Mouse (Mus musculus) stomach, embryonic 16.5 days (tissue): ENCODE results near the gene Ctnnd2. TPM values are rescaled to one million over a fixed set of nuclear protein-coding genes. Genes with fewer than 3 reads are reported as not detected.

Experiments
- ATAC-seq: fragments of 200-750 bp; cut with Nextera tagmentation; 2 replicates; pipeline ENCODE4 v1.8.0; 2017; ENCODE audit warnings: moderate number of reproducible peaks, moderate TSS enrichment; ENCODE audit not compliant: insufficient read depth, low FRiP score
- H3K27ac ChIP-seq: fragments of 300-500 bp; sonication (generic); 2 replicates; pipeline ENCODE4 v1.5.1; 2014; ENCODE audit warnings: low read length
- H3K27me3 ChIP-seq: fragments of 300-500 bp; sonication (generic); 2 replicates; pipeline ENCODE4 v1.6.1; 2014; ENCODE audit warnings: low read length, control low read depth, mixed read lengths; ENCODE audit not compliant: control insufficient read depth, insufficient read depth
- H3K36me3 ChIP-seq: fragments of 300-500 bp; sonication (generic); 2 replicates; pipeline ENCODE4 v1.6.1; 2014; ENCODE audit warnings: low read length; ENCODE audit not compliant: control insufficient read depth, insufficient read depth
- H3K4me1 ChIP-seq: fragments of 300-500 bp; sonication (generic); 2 replicates; pipeline ENCODE4 v1.6.1; 2014; ENCODE audit warnings: low read length, control low read depth, mixed read lengths; ENCODE audit not compliant: control insufficient read depth, insufficient read depth
- H3K4me2 ChIP-seq: fragments of 300-500 bp; sonication (generic); 2 replicates; pipeline ENCODE4 v1.6.1; 2014; ENCODE audit warnings: low read depth, low read length, mixed read lengths
- H3K4me3 ChIP-seq: fragments of 300-500 bp; sonication (generic); replicated peaks from 2 replicates; pipeline ENCODE4 v1.5.1; 2014; ENCODE audit warnings: mild to moderate bottlenecking, low read length
- H3K9ac ChIP-seq: fragments of 300-500 bp; sonication (generic); 2 replicates; pipeline ENCODE4 v1.6.1; 2014; ENCODE audit warnings: low read length
- H3K9me3 ChIP-seq: fragments of 300-500 bp; sonication (generic); replicated peaks from 2 replicates; pipeline ENCODE4 v1.6.1; 2016; ENCODE audit warnings: low read length, control low read depth; ENCODE audit not compliant: control insufficient read depth
- whole genome bisulfite sequencing: fragments of 180-500 bp; shearing (Covaris S2); extraction: QIAGEN DNeasy Blood & Tissue Kit; methylation state at CpG from one replicate; pipeline ENCODE4 v1.1.7; 2014; 5-methylcytosine and 5-hydroxymethylcytosine counted together
- polyA plus RNA-seq: library from polyadenylated mRNA; unstranded; fragments of >200 nt; fragmentation: Nextera tagmentation; extraction: Ambion mirVana; gene quantifications from 2 replicates; pipeline ENCODE4 v1.2.1, GENCODE M21; 2015

Gene Ctnnd2
- polyA plus RNA-seq, 1 experiment from 2014 or later: 2.6 TPM

DNA sequence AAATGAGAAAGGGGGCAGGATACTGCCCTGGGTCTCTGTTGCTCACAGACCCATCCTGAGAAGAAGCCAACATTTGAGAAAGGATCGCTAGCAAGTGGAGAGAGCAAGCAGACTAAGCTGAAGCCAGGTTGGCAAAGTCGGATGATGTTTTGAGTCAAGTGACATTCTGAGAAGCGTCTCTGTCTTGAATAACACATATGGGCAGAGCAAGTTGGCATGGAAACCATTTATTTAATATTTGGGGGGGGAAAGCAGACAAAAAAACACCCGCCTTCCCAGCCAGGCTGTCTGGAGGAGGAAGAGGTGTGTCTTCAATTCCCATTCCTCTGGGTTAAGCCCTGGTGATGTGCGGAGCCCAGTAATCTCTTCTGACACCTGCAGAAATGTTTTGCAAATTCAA lies 832.1 kb downstream of the Ctnnd2 start:
- 78% methylated on average over 5 of the region's 5 CpGs for WGBS

DNA sequence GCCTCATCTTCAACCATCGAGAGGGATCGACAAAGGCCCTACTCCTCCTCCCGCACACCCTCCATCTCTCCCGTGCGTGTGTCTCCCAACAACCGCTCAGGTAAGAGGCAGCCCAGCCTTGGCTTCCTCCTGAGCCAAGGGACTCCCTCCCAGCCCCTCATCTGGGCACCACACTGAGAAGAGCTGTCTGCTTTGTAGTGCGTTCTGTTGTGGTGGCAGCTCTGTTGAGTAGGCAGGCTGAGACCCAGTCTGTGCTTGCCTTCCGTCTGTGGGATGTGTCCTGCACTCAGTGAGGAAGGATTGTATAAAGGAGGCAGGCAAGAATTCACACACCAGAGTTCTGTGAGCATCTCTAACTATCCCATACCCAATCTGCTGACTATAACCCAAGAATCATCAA lies 832.6 kb downstream of the Ctnnd2 start:
- H3K4me2 ChIP-seq: no peak overlapping the region
- no peaks in the 10 kb centered on the region for H3K4me1 ChIP-seq
- H3K9me3 ChIP-seq: no peaks in the 10 kb centered on the region
- no peaks in the 10 kb centered on the region for H3K27me3 ChIP-seq
- whole genome bisulfite sequencing: 73% methylated on average over 8 of the region's 8 CpGs
- H3K9ac ChIP-seq: no peak overlapping the region
- no peaks in the 10 kb centered on the region for H3K36me3 ChIP-seq
- no peak overlapping the region for H3K4me3 ChIP-seq
- H3K27ac ChIP-seq: no peak overlapping the region
- no peak for ATAC-seq

More for the DNA sequence above, 832.1 kb downstream of the Ctnnd2 start:
- ATAC-seq: no peak
- H3K27me3 ChIP-seq: no peaks in the 10 kb centered on the region
- no peak overlapping the region for H3K27ac ChIP-seq
- no peaks in the 10 kb centered on the region for H3K4me1 ChIP-seq
- H3K9me3 ChIP-seq: no peaks in the 10 kb centered on the region
- H3K4me3 ChIP-seq: no peak overlapping the region
- no peak overlapping the region for H3K9ac ChIP-seq
- no peak overlapping the region for H3K4me2 ChIP-seq
- H3K36me3 ChIP-seq: no peaks in the 10 kb centered on the region

DNA sequence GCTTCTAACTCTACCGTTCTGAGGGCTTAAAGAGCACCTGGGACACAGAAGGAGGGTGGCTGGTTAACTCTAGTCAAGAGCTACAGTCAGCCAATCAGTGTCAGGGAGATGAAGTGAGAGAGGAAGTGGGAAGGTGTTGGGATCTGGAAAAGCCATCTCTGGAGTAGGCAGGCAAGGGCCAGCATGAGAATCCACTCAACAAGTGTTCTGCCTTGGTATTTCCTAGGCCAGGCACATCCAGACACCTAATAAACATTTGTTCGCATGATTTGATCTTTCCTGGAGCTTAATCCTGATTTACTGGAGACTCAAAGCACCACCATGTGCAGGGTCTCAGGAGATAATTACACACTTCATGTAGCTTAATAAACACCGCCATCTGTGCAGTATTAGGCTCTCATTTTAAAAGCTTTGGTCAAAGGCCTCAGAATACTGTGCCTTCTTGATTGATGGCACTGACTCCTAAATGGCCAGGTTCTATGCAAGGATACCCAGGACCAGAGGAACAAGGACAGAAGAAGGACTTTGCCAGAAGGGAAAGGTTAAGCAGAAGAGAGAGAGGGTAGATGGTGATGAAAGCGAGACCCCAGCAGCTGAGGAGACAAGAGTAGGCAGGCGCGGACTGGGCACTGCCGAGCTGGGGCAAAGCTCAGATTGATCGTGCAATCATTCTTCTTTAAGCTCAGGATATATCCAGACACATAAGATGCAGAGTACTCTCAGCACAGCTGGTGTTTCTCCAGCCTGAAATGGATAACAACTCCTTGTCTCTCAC lies 833.8 kb downstream of the Ctnnd2 start:
- Histone ChIP-seq H3K4me2 (no peak overlapping the region), H3K4me1 (no peaks in the 10 kb centered on the region), H3K27me3 (no peaks in the 10 kb centered on the region), H3K9ac (no peak overlapping the region), H3K27ac (no peak overlapping the region), H3K36me3 (no peaks in the 10 kb centered on the region), H3K4me3 (no peak overlapping the region), H3K9me3 (no peaks in the 10 kb centered on the region)
- 50% methylated on average over 8 of the region's 8 CpGs for WGBS
- no peak for ATAC-seq

DNA sequence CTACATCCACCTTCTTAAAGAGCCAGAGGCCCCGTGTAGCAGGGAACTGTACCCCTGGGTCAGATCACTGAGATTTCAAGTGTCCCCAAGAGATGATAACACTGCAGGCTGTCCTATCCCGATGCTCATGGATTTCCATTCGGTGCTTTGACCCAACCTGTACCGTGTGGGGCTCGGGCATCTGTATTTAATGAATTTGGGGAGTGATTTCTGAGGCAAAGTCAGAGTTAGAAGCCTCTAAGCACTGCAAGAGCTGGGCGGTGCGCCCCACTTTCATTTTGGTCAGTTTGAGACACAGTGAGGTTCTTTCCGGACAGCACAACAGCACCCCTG lies 834.4 kb downstream of the Ctnnd2 start:
- H3K9me3 ChIP-seq: no peaks in the 10 kb centered on the region
- H3K4me2 ChIP-seq: no peak overlapping the region
- WGBS: 76% methylated on average over 8 of the region's 8 CpGs

DNA sequence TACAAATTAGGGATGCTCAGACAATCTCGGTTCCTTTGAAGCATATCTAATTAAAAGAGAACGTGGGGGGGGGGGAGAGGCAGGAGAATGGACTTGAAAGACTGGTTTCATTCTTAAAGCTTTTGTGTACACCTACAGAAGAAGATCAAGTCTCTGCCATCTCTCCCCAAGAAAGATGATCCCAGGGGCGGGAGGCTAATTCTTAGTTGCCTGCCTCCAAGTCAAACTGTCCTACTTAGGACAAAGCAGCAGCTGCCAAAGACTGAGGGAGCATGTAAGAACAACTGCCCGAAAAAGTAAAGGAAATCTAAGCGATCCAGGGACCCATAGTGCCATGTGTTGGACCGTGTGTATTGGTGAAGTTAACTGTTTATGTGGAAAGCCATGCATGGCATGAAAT lies 836.2 kb downstream of the Ctnnd2 start:
- Histone ChIP-seq H3K36me3 (no peaks in the 10 kb centered on the region), H3K9me3 (no peaks in the 10 kb centered on the region), H3K4me2 (no peak overlapping the region), H3K4me1 (no peaks in the 10 kb centered on the region), H3K4me3 (no peak overlapping the region), H3K27ac (no peak overlapping the region), H3K9ac (no peak overlapping the region), H3K27me3 (no peaks in the 10 kb centered on the region)
- ATAC-seq: no peak
- 73% methylated on average over 6 of the region's 6 CpGs for WGBS

More for the DNA sequence above, 834.4 kb downstream of the Ctnnd2 start:
- Histone ChIP-seq H3K4me3 (no peak overlapping the region), H3K27me3 (no peaks in the 10 kb centered on the region), H3K4me1 (no peaks in the 10 kb centered on the region), H3K27ac (no peak overlapping the region), H3K36me3 (no peaks in the 10 kb centered on the region), H3K9ac (no peak overlapping the region)
- no peak for ATAC-seq

DNA sequence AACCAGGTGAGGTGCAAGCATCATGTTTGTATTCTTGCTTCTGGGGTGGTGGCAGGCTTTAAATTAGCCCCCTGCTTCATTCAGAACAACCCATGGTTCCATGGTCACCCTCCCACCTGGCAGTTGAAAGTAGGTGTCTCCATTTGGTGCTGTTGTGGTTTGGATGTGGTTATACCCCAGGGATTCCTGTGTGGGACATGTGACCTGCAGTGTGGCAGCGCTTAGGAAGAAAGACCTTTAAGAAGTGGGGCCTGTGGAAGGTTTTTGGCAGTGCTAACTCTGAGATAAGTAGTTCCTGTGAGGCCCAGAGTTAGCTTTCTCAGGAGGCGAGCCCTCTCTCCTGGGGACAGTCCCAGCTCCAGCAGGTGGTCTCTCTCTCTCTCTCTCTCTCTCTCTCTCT lies 848.4 kb downstream of the Ctnnd2 start:
- no peaks in the 10 kb centered on the region for H3K27me3 ChIP-seq
- H3K4me3 ChIP-seq: no peak overlapping the region
- H3K4me2 ChIP-seq: no peak overlapping the region
- no peaks in the 10 kb centered on the region for H3K36me3 ChIP-seq
- ATAC-seq: no peak
- no peak overlapping the region for H3K27ac ChIP-seq
- H3K4me1 ChIP-seq: no peaks in the 10 kb centered on the region
- H3K9me3 ChIP-seq: no peaks in the 10 kb centered on the region
- 71% methylated on average over 2 of the region's 2 CpGs for WGBS
- no peak overlapping the region for H3K9ac ChIP-seq

DNA sequence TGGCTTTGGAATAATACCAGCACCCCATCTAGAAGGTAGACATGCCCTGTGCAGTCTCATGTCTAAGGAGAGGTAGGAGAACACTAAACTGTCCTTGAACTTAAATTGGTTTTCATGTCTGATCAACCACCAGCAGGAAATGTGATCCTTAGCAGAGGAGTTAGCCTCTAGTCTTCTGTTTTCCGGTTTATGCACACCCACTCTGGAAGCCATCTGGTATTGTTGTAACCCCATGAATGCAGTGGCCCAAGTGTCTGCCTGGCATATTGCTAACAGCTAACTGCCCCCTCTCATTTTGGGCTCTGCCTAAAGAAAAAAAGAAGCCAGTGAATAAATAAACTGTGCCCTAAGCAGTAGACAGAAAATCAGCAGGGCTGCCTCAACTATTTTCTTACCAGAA lies 849.6 kb downstream of the Ctnnd2 start:
- H3K9ac ChIP-seq: no peak overlapping the region
- H3K4me1 ChIP-seq: no peaks in the 10 kb centered on the region
- H3K4me2 ChIP-seq: no peak overlapping the region
- no peaks in the 10 kb centered on the region for H3K9me3 ChIP-seq
- no peaks in the 10 kb centered on the region for H3K36me3 ChIP-seq
- no peak for ATAC-seq
- no peak overlapping the region for H3K4me3 ChIP-seq
- 58% methylated on average over 1 of the region's 1 CpGs for WGBS
- H3K27me3 ChIP-seq: no peaks in the 10 kb centered on the region
- H3K27ac ChIP-seq: no peak overlapping the region

DNA sequence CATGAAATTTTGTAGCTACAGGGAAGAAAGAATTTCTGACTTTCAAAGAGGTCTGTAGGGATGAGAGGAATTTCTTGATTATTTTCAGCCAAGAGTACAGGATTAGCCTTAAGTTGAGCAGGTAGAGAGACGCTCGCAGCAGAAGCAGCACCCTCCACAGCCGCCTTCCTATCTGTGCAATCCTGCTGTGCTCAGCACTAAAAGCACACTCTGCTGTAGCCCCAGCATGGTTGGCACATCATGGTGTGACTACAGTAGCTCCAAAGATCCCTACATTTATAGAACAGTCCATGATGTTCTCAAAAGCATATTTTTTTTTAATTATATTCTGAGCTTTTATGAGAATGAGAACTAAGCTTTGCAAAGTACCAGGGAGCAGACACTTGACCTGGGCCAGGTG lies 850.1 kb downstream of the Ctnnd2 start:
- Histone ChIP-seq H3K27ac (no peak overlapping the region), H3K36me3 (no peaks in the 10 kb centered on the region), H3K27me3 (no peaks in the 10 kb centered on the region), H3K9me3 (no peaks in the 10 kb centered on the region), H3K4me3 (no peak overlapping the region), H3K9ac (no peak overlapping the region), H3K4me2 (no peak overlapping the region), H3K4me1 (no peaks in the 10 kb centered on the region)
- no peak for ATAC-seq
- WGBS: 90% methylated on average over 3 of the region's 3 CpGs

DNA sequence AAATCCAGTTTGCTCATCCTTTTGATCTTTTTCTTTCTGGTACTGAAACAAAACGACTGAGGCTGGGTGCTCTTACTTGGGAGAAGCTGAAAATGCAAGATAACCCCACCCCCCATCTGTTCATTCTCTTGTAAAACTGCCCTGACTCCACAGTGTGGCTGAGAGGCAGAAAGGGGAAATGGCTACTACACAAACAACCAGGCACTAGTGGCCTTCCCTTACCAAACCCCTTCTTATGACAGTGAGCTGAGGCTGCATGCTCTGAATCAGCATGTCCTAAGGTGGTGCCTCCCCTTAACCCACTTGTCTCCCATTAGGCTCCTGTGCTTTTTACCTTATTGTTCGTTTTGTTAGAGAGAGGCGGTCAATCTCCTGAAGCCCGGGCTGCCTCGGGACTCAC lies 851.4 kb downstream of the Ctnnd2 start:
- ATAC-seq: no peak
- H3K27me3 ChIP-seq: no peaks in the 10 kb centered on the region
- H3K4me2 ChIP-seq: no peak overlapping the region
- no peak overlapping the region for H3K9ac ChIP-seq
- H3K4me1 ChIP-seq: no peaks in the 10 kb centered on the region
- WGBS: 83% methylated on average over 5 of the region's 5 CpGs
- H3K36me3 ChIP-seq: no peaks in the 10 kb centered on the region
- H3K27ac ChIP-seq: no peak overlapping the region
- H3K9me3 ChIP-seq: no peaks in the 10 kb centered on the region
- H3K4me3 ChIP-seq: no peak overlapping the region
